Mouse (Mus musculus) liver, embryonic 13.5 days (tissue): Measurements from ENCODE around the gene Rplp2. TPM values are rescaled to one million over a fixed set of nuclear protein-coding genes. Genes with fewer than 3 reads are reported as not detected.
A peak's percentile ranks its signal among the peaks of the same experiment; 100 is the strongest.

Experiments
- ATAC-seq: fragments of 200-750 bp; cut with Nextera tagmentation; 2 replicates; pipeline ENCODE4 v1.8.0; 2017; ENCODE audit warnings: low read depth, mild to moderate bottlenecking, moderate number of reproducible peaks, moderate library complexity
- DNase-seq: peaks from one replicate; pipeline ENCODE4 v3.0.0; 2022
- H3K27ac ChIP-seq: fragments of 300-500 bp; sonication (generic); 2 replicates; pipeline ENCODE4 v1.5.1; 2015; ENCODE audit warnings: moderate library complexity, mild to moderate bottlenecking, inconsistent platforms
- H3K27me3 ChIP-seq: fragments of 300-500 bp; sonication (generic); 2 replicates; pipeline ENCODE4 v1.6.1; 2015; ENCODE audit warnings: mild to moderate bottlenecking, inconsistent platforms
- H3K36me3 ChIP-seq: fragments of 300-500 bp; sonication (generic); 2 replicates; pipeline ENCODE4 v1.6.1; 2015; ENCODE audit warnings: mild to moderate bottlenecking, inconsistent platforms
- H3K4me1 ChIP-seq: fragments of 300-500 bp; sonication (generic); replicated peaks from 2 replicates; pipeline ENCODE4 v1.6.1; 2015; ENCODE audit warnings: inconsistent platforms
- H3K4me2 ChIP-seq: fragments of 300-500 bp; sonication (generic); 2 replicates; pipeline ENCODE4 v1.6.1; 2015; ENCODE audit warnings: inconsistent platforms, mild to moderate bottlenecking, moderate library complexity
- H3K4me3 ChIP-seq: fragments of 300-500 bp; sonication (generic); replicated peaks from 2 replicates; pipeline ENCODE4 v1.5.1; 2015; ENCODE audit warnings: mild to moderate bottlenecking, inconsistent platforms
- H3K9ac ChIP-seq: fragments of 300-500 bp; sonication (generic); 2 replicates; pipeline ENCODE4 v1.6.1; 2015; ENCODE audit warnings: mild to moderate bottlenecking, inconsistent platforms
- H3K9me3 ChIP-seq: fragments of 300-500 bp; sonication (generic); replicated peaks from 2 replicates; pipeline ENCODE4 v1.6.1; 2016; ENCODE audit warnings: inconsistent platforms
- WGBS: fragments of 180-500 bp; shearing (Covaris S2); methylation state at CpG from one replicate; pipeline ENCODE4 v1.1.7; 2015; ENCODE audit not compliant: insufficient replicate concordance; 5-methylcytosine and 5-hydroxymethylcytosine counted together
- polyA plus RNA-seq: library from polyadenylated mRNA; unstranded; fragments of >200 nt; fragmentation: Nextera tagmentation; extraction: Ambion mirVana; gene quantifications from 2 replicates; pipeline ENCODE4 v1.2.1, GENCODE M21; 2015

The Rplp2 gene
- polyA plus RNA-seq, 1 experiment from 2014 or later: 1,240 TPM

GRCm38 (mm10) chr7:141487141-141487540 is 40.0 kb downstream of the Rplp2 start:
- Histone ChIP-seq H3K4me1 (peaks cover 16% of the 10 kb centered on the region), H3K27ac (no peak overlapping the region), H3K9me3 (no peaks in the 10 kb centered on the region), H3K4me2 (no peak overlapping the region), H3K27me3 (peaks cover 14% of the 10 kb centered on the region), H3K4me3 (no peak overlapping the region), H3K9ac (no peak overlapping the region), H3K36me3 (peaks cover 36% of the 10 kb centered on the region)
- WGBS: 71% methylated on average over 7 of the region's 7 CpGs
- no peak for ATAC-seq
- no peak for DNase-seq

- Histone ChIP-seq H3K4me3 (no peak overlapping the region), H3K36me3 (peaks cover 61% of the 10 kb centered on the region), H3K27me3 (no peaks in the 10 kb centered on the region), H3K27ac (no peak overlapping the region), H3K4me2 (no peak overlapping the region), H3K9me3 (no peaks in the 10 kb centered on the region), H3K9ac (no peak overlapping the region), H3K4me1 (peaks cover 9% of the 10 kb centered on the region; the same call in 1 of the 2 replicates)
- DNase-seq (peak; percentile 53), ATAC-seq (peak; percentile 67)
- WGBS: 19% methylated on average over 2 of the region's 2 CpGs
These were observed 44.0 kb downstream of the Rplp2 start for GRCm38 (mm10) chr7:141491151-141491550.

- no peak for DNase-seq
- no peak overlapping the region for H3K4me2 ChIP-seq
- peaks cover 58% of the 10 kb centered on the region for H3K36me3 ChIP-seq
- ATAC-seq: no peak
- H3K9me3 ChIP-seq: no peaks in the 10 kb centered on the region
- H3K4me1 ChIP-seq: peaks cover 9% of the 10 kb centered on the region; the same call in 1 of the 2 replicates
- no peak overlapping the region for H3K9ac ChIP-seq
- H3K4me3 ChIP-seq: no peak overlapping the region
- WGBS: 79% methylated on average over 5 of the region's 5 CpGs
- no peak overlapping the region for H3K27ac ChIP-seq
- H3K27me3 ChIP-seq: no peaks in the 10 kb centered on the region
These were observed 45.6 kb downstream of the Rplp2 start for GRCm38 (mm10) chr7:141492738-141493137.

DNA sequence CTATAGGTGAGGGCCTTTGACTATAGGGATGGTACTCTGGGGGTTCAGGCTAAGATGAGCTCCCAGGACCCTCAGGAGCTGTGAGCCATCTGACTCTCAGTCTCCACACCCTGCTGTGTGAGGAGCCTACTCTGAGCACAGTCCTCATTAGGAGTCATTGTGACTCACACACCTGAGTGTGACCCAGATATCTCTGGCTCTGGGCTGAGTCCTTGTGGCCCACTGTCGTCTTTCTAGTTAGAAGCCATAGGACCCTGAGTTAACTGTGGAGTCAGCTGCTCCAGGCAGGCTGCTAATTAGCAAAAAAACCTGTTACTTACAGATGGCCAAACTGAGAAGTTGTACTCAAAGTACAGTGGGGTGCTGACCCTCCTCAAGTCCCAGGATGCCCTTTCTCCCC is 46.6 kb downstream of the Rplp2 start:
- H3K4me2 ChIP-seq: no peak overlapping the region

DNA sequence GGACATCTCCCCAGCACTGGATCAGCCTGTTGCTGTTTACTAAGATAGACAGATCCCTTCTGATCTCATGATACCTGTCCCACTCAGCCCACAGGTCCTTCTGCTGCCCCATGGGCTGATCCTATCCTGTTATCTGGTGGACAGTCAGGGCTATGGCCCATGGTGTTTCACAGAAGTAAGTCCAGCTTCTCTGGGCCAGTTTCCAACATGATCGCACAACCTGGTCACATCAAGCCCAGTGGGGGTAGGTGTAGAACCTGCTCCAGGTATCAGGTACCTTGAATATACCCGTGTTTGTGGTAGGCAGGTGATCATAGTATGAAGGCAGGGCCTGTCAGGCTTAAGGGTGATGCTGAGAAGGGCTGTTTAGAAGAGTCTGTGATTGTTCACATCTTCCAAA is 48.2 kb downstream of the Rplp2 start:
- Histone ChIP-seq H3K9ac (no peak overlapping the region), H3K4me3 (no peak overlapping the region), H3K36me3 (peaks cover 68% of the 10 kb centered on the region), H3K9me3 (no peaks in the 10 kb centered on the region), H3K27me3 (no peaks in the 10 kb centered on the region), H3K4me2 (no peak overlapping the region), H3K4me1 (peaks cover 9% of the 10 kb centered on the region), H3K27ac (no peak overlapping the region; the same call in 1 of the 2 replicates)
- DNase-seq: no peak
- ATAC-seq: no peak
- 72% methylated on average over 2 of the region's 2 CpGs for WGBS

More for the DNA sequence above, 46.6 kb downstream of the Rplp2 start:
- ATAC-seq (no peak), DNase-seq (no peak)
- Histone ChIP-seq H3K4me3 (no peak overlapping the region), H3K9ac (no peak overlapping the region), H3K36me3 (peaks cover 58% of the 10 kb centered on the region), H3K4me1 (peaks cover 9% of the 10 kb centered on the region; the same call in 1 of the 2 replicates), H3K9me3 (no peaks in the 10 kb centered on the region), H3K27me3 (no peaks in the 10 kb centered on the region), H3K27ac (no peak overlapping the region)
- WGBS: 83% methylated on average over 1 of the region's 1 CpGs

DNA sequence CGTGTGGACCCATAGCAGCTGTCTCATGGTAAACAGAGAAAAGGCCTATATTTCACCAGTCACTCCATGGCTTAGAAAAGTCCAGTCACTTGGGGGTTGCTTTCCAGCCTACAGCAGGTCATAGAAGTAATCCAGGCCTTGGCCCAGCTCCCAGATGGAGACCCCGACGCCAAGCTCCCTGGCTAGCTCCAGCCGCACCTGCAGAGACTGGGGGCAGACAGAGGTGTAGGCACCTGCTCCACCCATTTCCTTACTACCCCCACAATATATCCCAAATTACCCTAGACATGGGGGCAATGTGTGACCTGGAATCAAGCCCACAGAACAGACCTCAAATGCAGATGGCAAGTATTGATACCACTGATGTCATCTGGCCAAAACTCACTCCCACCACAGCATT is 48.8 kb downstream of the Rplp2 start:
- ATAC-seq: no peak

DNA sequence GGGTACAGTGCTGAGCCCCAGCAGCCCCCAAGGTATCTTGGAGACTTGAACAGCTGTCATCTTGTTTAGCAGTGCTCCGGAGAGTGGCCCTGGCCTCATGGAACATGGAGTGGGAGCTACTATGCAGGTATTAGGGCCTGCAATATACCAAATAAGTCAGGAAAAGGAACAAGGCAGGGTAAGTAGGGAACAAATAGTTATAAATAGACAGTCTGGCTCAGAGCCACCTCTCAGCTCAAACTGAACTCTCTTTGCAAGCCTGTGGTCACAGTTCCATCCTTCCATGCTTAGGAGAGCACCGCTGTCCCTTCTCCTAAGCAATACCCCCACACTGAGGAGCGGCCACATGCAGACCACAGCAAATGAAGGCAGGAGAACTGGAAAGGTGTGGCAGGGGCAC is 50.4 kb downstream of the Rplp2 start:
- Histone ChIP-seq H3K9me3 (no peaks in the 10 kb centered on the region), H3K27me3 (no peaks in the 10 kb centered on the region), H3K4me3 (no peak overlapping the region), H3K4me1 (peaks cover 9% of the 10 kb centered on the region), H3K27ac (no peak overlapping the region), H3K9ac (no peak overlapping the region), H3K36me3 (peaks cover 58% of the 10 kb centered on the region), H3K4me2 (no peak overlapping the region)
- 81% methylated on average over 3 of the region's 3 CpGs for WGBS
- DNase-seq: no peak
- ATAC-seq: no peak

More for the DNA sequence above, 48.8 kb downstream of the Rplp2 start:
- Histone ChIP-seq H3K4me2 (no peak overlapping the region), H3K4me1 (peaks cover 9% of the 10 kb centered on the region), H3K36me3 (peaks cover 62% of the 10 kb centered on the region), H3K9me3 (no peaks in the 10 kb centered on the region), H3K27ac (no peak overlapping the region; the same call in 1 of the 2 replicates), H3K27me3 (no peaks in the 10 kb centered on the region), H3K9ac (no peak overlapping the region), H3K4me3 (no peak overlapping the region)
- no peak for DNase-seq
- WGBS: 77% methylated on average over 4 of the region's 4 CpGs

Other genes starting within 250 kb of the Rplp2 start
- gene Lmntd2, start 233.3 kb upstream of the Rplp2 start, polyA plus RNA-seq: 0.59 and 0.71 TPM in 2 replicates
- gene Rassf7, start 231.5 kb upstream of the Rplp2 start, polyA plus RNA-seq: 23.9 and 26.7 TPM in 2 replicates
- 32.6 and 34.9 TPM in 2 replicates for gene Phrf1, start 218.6 kb upstream of the Rplp2 start, polyA plus RNA-seq
- gene Irf7, start 180.9 kb upstream of the Rplp2 start, polyA plus RNA-seq: 6.3 and 6.4 TPM in 2 replicates
- 0.10 and 0.32 TPM in 2 replicates for gene Cdhr5, start 170.6 kb upstream of the Rplp2 start, polyA plus RNA-seq
- 0.22 TPM in 1 of 2 replicates, not detected in the other for gene Sct, start 168.2 kb upstream of the Rplp2 start, polyA plus RNA-seq
- 0.03 TPM in 1 of 2 replicates, not detected in the other for gene Drd4, start 155.4 kb upstream of the Rplp2 start, polyA plus RNA-seq
- 16.3 and 17.1 TPM in 2 replicates for gene Deaf1, start 119.7 kb upstream of the Rplp2 start, polyA plus RNA-seq
- gene Tmem80, start 119.6 kb upstream of the Rplp2 start, polyA plus RNA-seq: 18.2 and 19.6 TPM in 2 replicates
- 5.1 and 6.6 TPM in 2 replicates for gene Eps8l2, start 108.5 kb upstream of the Rplp2 start, polyA plus RNA-seq
- 518 and 542 TPM in 2 replicates for gene Taldo1, start 55.2 kb upstream of the Rplp2 start, polyA plus RNA-seq
- 18.1 and 18.3 TPM in 2 replicates for gene Gatd1, start 33.2 kb upstream of the Rplp2 start, polyA plus RNA-seq
- gene Cend1, start 17.9 kb upstream of the Rplp2 start, polyA plus RNA-seq: 0.10 and 0.14 TPM in 2 replicates
- gene Slc25a22, start 9.5 kb upstream of the Rplp2 start, polyA plus RNA-seq: 16.6 and 20.4 TPM in 2 replicates
- gene Pidd1, start 3.3 kb upstream of the Rplp2 start, polyA plus RNA-seq: 10.9 and 11.4 TPM in 2 replicates
- gene Pnpla2, start 7.8 kb downstream of the Rplp2 start, polyA plus RNA-seq: 11.9 and 13.8 TPM in 2 replicates
- 3.6 and 4.0 TPM in 2 replicates for gene Cracr2b, start 13.7 kb downstream of the Rplp2 start, polyA plus RNA-seq
- gene Cd151, start 20.0 kb downstream of the Rplp2 start, polyA plus RNA-seq: 4.1 and 5.0 TPM in 2 replicates
- gene Polr2l, start 27.8 kb downstream of the Rplp2 start, polyA plus RNA-seq: 63.9 and 72.4 TPM in 2 replicates
- 49.3 and 49.7 TPM in 2 replicates for gene Tspan4, start 27.9 kb downstream of the Rplp2 start, polyA plus RNA-seq
- gene Chid1, start 92.5 kb downstream of the Rplp2 start, polyA plus RNA-seq: 28.0 and 31.3 TPM in 2 replicates
- gene Ap2a2, start 114.8 kb downstream of the Rplp2 start, polyA plus RNA-seq: 65.4 and 73.2 TPM in 2 replicates
- 1.1 and 1.7 TPM in 2 replicates for gene Muc6, start 207.9 kb downstream of the Rplp2 start, polyA plus RNA-seq
- gene Muc2, start 243.0 kb downstream of the Rplp2 start, polyA plus RNA-seq: 0.03 and 0.05 TPM in 2 replicates